Mouse (Mus musculus) adrenal gland, adult 2 months (tissue): Measurements from ENCODE around the gene Isy1. TPM values are rescaled to one million over a fixed set of nuclear protein-coding genes. Genes with fewer than 3 reads are reported as not detected.

Experiments used
- DNase-seq: peaks from one replicate; pipeline ENCODE4 v3.0.0; 2021
- polyA plus RNA-seq: library from polyadenylated mRNA; depleted of rRNA; stranded (reverse); fragments of >200 nt; gene quantifications from 2 replicates; pipeline ENCODE4 v1.2.3, GENCODE M21; 2012
- total RNA-seq, 2 experiments: library from RNA; stranded (reverse); gene quantifications; 2 replicates each; pipeline ENCODE4 v1.2.3; 2021

The Isy1 gene
- total and polyA plus RNA-seq, 3 experiments = 3.1 to 55.6 (median 44.4) TPM

DNA sequence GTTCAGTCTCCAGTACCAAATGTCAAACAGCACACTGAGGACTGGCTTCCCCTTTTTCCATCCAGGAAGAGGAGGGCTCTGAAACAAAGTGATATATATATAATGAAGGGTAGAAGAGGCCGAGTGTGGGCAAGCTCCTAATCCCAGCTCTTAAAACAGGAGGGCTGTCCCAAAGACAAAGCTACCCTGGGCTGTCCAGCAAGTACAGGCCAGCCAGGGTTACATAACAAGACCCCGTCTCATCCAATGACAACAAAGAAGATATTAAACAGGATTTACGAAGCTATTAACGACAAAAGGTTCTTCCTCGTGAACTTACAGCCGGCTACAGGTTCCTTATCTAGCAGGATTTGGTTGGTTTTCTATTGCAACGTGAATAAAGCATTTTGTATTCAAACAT is 33.7 kb downstream of the Isy1 start:
- DNase-seq = no peak

GRCm38 (mm10) chr6:87804036-87804435 is 34.6 kb downstream of the Isy1 start:
- DNase-seq = no peak

GRCm38 (mm10) chr6:87802462-87802861 is 36.1 kb downstream of the Isy1 start:
- DNase-seq = no peak

DNA sequence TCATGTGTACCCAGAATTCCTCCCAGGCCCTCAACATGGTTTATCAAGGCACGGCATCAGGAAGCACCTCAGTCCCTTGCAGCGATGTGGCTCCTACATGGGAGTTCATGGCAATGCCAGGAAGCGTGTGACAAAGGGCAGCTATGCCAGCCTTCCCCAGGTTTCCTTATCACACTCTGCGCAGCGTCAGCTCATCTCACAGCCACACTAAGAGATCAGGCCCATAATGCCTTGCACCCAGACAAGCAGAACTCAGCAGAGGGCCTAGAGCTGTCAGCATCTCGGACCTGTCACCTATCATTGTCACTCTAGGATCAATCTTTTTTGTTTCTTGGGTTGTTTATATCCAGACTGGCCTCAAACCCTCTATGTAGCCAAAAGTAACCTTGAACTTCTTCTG is 39.0 kb downstream of the Isy1 start:
- no peak for DNase-seq

- no peak for DNase-seq
Measured at GRCm38 (mm10) chr6:87797321-87797720, 41.3 kb downstream of the Isy1 start.

- no peak for DNase-seq
Measured at GRCm38 (mm10) chr6:87796251-87796880, 42.2 kb downstream of the Isy1 start.

DNA sequence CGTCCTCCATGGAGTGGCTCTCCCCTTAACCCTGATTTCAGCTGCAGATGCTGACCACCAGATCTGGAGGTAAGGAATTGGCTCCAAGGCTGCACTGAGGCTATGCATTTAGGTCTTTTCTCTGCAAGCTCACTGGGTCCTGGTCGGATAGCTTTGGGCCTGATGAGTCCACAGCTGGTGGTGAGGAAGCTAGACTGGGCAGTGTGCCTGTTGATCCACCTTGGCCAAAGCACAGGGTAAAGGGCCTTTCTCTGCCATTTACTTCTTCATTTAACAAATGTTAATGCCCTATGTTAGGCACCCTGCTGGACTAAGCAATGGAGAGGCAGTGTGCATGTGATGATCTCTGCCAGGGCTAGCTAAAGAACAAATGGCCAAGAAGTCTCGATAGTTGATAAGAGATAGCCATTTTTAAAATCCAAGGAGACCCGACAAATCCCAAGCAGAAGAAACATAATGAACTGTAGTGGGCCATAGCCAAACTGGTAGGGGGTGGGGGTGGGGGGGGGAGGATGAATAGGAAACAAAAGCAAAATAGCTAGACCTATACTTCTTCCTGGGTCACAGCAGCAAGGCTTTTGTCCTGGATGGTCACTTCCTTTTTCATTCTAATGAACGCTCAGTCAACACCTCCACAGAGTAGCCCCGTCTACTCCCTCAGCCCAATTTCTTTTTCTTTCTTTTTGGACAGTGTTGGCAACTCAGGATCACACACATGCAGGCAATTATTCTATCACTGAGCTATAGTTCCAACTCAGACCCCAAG is 43.0 kb downstream of the Isy1 start:
- no peak for DNase-seq

DNA sequence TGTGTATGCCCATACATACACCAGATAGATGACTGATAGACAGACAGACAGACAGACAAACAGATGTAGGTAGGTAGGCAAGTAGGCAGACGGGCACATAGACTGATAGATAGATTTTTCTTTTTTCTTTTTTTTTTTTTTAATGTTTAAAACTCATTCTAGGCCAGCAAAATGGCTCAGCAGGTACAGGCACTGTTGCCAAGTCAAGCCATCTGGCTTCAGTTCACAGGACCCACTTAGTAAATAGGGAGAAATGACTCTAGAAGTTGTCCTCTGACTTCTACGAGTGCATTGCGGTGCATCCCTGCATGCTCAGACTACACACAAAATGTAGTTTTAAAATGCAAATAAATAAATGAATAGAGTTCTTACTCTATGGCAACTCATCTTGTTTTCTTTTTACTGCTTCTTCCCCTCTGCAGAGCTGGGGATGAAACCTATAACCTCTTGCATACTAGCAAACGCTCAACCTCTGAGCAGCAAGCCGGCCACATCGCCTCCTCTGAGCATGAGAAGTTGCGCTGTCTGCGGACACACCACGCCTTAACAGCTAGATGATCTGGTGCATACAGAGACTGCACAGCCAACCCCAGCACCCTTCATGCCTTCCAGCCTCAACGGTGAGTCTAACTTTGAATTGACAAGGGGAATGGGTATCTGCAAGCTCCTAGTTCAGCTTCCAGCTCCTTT is 44.6 kb downstream of the Isy1 start:
- no peak for DNase-seq

DNA sequence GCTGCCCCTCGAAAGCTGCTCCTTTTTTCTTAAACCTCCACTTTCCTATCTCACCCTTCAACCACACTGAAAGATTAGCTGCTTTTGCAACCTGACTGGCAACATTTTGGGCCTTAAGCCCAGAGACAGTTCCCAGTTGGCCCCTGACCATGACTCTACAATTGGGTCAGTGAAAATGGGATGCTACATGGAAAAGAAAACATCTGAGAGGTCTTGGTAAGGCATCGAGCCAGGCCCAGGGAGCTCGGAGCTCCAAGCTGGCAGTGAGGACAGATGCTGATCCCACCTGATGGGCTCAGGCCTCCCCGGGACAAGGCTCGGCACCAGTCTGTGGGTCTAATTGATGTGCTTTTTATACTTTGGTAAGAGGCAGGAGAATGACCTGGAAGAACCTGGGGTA is 46.8 kb downstream of the Isy1 start:
- no peak for DNase-seq

- DNase-seq = no peak
Measured at GRCm38 (mm10) chr6:87790779-87791480, 47.7 kb downstream of the Isy1 start.

DNA sequence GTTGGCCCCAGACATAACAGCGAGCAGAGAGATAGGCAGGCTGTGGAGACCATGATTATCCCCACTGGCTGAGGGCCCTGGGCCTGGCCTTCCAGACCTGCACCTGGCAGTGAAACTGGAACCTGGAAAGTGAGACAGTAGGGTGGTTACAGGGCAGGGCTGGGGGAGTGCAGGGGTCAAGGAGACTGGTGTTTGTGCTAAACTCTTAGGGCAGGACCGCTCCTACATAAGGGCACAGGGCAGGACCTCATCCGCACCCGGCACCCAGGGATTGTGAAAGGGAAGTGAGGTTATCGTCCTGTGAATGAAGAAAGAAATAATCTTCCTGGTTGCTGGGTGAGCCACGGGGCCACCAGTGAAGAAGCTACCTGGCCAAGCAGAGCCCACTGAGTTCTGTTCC is 48.8 kb downstream of the Isy1 start:
- DNase-seq = no peak

DNA sequence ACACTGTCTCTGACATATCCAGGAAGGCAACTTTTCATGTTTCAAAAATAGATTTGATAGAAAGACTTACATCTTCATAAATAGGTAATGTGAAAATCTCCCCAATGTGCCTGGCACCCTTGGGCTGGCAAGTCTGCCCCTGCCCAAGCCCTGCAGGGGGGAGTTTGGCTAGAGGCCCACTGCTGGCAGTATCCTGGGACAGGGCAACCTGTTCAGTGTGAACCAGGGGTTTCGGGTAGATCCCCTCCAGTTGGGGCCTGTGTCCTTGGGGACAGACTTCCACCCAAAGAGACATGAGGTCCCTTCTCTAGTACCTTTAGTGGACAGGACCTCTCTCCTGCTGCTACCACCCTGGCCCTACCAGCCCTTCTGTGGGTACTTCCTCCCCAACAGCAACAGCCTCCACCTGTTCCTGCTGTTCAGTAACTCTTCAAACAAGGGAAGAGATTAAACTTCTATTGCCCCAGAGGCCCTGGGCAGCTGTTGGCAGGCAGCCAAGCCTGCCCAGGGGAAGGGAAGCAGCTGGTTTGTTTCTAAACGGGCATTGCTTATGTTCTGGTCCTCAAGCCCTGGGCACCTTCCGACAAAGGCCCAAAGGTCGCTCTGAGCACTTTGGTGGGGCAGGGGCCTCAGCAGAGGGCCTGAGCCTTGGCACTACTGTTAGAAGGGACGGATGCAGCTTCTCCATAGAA is 49.6 kb downstream of the Isy1 start:
- DNase-seq = peak; percentile 59

GRCm38 (mm10) chr6:87788266-87788895 is 50.2 kb downstream of the Isy1 start:
- DNase-seq = no peak

- DNase-seq = no peak
Measured at GRCm38 (mm10) chr6:87787108-87787890, 51.3 kb downstream of the Isy1 start.

GRCm38 (mm10) chr6:87786621-87787020 is 52.0 kb downstream of the Isy1 start:
- no peak for DNase-seq

- no peak for DNase-seq
Measured at GRCm38 (mm10) chr6:87784033-87784432, 54.6 kb downstream of the Isy1 start.

- DNase-seq = no peak
Measured at GRCm38 (mm10) chr6:87780546-87781301, 57.9 kb downstream of the Isy1 start.

DNA sequence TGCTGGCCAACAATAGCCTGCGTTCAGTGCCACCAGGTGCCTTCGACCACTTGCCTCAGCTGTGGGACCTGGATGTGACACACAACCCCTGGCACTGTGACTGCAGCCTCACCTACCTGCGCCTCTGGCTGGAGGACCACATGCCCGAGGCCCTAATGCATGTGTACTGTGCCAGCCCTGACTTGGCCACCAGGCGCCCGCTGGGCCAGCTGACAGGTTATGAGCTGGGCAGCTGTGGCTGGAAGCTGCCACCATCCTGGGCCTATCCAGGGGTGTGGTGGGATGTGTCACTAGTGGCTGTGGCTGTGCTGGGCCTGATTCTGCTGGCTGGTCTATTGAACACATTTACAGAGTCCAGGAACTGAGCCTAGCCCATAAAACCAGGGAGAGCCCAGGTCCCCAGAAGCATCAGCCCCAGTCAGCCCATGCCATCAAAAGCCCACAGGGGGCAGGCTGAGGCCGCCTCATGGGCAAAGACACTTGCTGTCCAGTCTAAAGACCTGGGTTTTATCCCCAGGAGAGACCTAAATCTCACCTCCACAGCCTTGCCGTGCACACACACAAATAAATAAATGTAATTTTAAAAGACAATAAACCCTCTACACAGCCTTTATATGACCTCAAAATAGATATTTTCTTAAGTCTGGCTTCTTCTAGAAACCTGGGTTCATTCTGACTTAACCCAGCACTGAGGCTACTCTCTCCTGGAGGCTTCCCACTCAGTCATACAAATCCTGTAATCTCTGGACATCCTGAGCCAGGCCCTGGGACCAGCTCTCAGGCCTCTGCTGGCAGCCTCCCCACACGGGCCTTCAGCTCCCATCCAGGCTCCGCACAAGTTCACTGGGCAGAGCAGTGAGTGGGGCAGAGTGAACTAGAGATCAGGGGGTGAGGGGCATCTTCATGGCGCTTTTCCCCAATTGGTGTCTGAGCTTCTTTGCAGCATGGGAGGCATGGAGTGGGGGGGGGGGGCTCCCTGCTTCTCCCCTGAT is 59.1 kb downstream of the Isy1 start:
- no peak for DNase-seq
